ENCODE assay signal across 16 mouse cellular contexts in the genomic region with DNA sequence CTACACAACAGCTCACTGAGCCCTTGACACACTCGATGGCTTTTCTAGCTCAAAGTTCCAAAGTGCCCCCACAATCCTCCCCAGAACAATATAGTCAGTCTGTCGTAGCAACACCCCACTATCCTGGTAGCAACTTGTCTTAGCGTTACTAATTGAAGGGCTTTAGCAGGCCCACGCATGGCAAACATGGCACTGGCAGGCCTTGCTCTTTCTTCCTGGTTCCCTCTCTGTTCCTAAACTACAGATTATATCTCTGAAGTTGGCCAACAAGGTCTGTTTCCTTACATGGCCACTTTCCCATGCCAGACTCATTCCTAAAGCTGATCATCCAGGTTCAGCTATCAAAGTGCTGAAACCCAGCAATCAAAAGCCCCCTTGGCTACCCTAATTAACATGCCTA.
"Had no signal": no experiment of that assay in that cellular context is flagged by ENCODE, and none has a peak within 500 bp of the region (broad histone marks: within the 10 kb centered on the region; RNA-seq: fewer than 3 reads in every experiment).

No protein-coding gene starts in this region.

- H3K9me3 ChIP-seq: neural tube, embryonic 13.5 days; neural tube, embryonic 15.5 days; stomach, embryonic 15.5 days had no signal

- H3K4me2 ChIP-seq: neural tube, embryonic 13.5 days; neural tube, embryonic 15.5 days; stomach, embryonic 15.5 days had no signal

- DNase-seq: retina, postnatal 1 day; right cerebral cortex, adult 18-20 months; right cerebral cortex, postnatal 14 days; right cerebral cortex, postnatal 25 days; right cerebral cortex, postnatal 4 days; spleen, adult 18-20 months; thymus, adult 18-20 months; thymus, adult 2 months; thymus, postnatal 14 days; thymus, postnatal 25 days; thymus, postnatal 36 days; thymus, postnatal 4 days had no signal

- H3K4me1 ChIP-seq: neural tube, embryonic 13.5 days; neural tube, embryonic 15.5 days; stomach, embryonic 15.5 days had no signal

- H3K9ac ChIP-seq: neural tube, embryonic 13.5 days; neural tube, embryonic 15.5 days; stomach, embryonic 15.5 days had no signal

- H3K27ac ChIP-seq: neural tube, embryonic 13.5 days; neural tube, embryonic 15.5 days; stomach, embryonic 15.5 days; stomach, postnatal 0 days had no signal

- H3K27me3 ChIP-seq: neural tube, embryonic 13.5 days; neural tube, embryonic 15.5 days; stomach, embryonic 15.5 days had no signal

- H3K4me3 ChIP-seq: neural tube, embryonic 13.5 days; neural tube, embryonic 15.5 days; stomach, embryonic 15.5 days had no signal
